Mouse (Mus musculus) heart, embryonic 10.5 days (tissue): ENCODE results near the gene 9230112D13Rik. TPM values are rescaled to one million over a fixed set of nuclear protein-coding genes. Genes with fewer than 3 reads are reported as not detected.
A peak's percentile ranks its signal among the peaks of the same experiment; 100 is the strongest.

Experiments used
- DNase-seq: peaks from one replicate; pipeline ENCODE4 v3.0.0-alpha.2; 2017; ENCODE audit warnings: low spot score
- H3K27ac ChIP-seq: fragments of 300-500 bp; sonication (generic); 2 replicates; pipeline ENCODE4 v1.5.1; 2016; ENCODE audit warnings: mild to moderate bottlenecking
- H3K27me3 ChIP-seq: fragments of 300-500 bp; sonication (generic); 2 replicates; pipeline ENCODE4 v1.6.1; 2016; ENCODE audit warnings: mild to moderate bottlenecking; ENCODE audit not compliant: poor library complexity, insufficient read depth, severe bottlenecking
- H3K36me3 ChIP-seq: fragments of 300-500 bp; sonication (generic); 2 replicates; pipeline ENCODE4 v1.6.1; 2016; ENCODE audit warnings: mild to moderate bottlenecking, moderate library complexity
- H3K4me1 ChIP-seq: fragments of 300-500 bp; sonication (generic); 2 replicates; pipeline ENCODE4 v1.6.1; 2016; ENCODE audit warnings: mild to moderate bottlenecking
- H3K4me3 ChIP-seq: fragments of 300-500 bp; sonication (generic); 2 replicates; pipeline ENCODE4 v1.5.1; 2016; ENCODE audit warnings: mild to moderate bottlenecking, moderate library complexity
- H3K9me3 ChIP-seq: fragments of 300-500 bp; sonication (generic); 2 replicates; pipeline ENCODE4 v1.6.1; 2016; ENCODE audit warnings: mild to moderate bottlenecking, moderate library complexity
- WGBS: fragments of 180-500 bp; shearing (Covaris S2); methylation state at CpG from one replicate; pipeline ENCODE4 v1.1.7; 2016; 5-methylcytosine and 5-hydroxymethylcytosine counted together
- polyA plus RNA-seq: library from polyadenylated mRNA; unstranded; fragments of >200 nt; fragmentation: Nextera tagmentation; extraction: Ambion mirVana; gene quantifications from 2 replicates; pipeline ENCODE4 v1.2.1, GENCODE M21; 2016

The 9230112D13Rik gene
- polyA plus RNA-seq: not detected in 2 replicates

DNA sequence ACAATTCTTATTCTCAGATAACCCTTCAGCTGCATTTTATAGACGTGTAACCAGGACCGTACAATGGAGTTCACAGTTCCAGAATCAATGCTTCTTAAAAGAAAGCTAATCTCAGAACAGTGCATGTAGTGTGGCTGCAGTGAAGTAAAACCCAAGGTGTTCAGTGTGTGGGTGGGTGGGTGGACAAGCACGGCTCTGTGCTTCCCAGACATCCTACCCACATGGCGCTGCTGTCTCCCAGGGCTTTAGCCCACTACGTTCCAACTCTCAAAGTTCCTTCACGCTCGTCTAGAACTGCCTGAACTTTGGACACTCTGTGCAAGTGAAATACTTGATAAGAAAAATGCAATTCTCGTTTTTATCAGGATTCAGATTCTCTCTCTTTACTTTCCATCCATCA lies at the start of gene 9230112D13Rik:
Gene 9230112D13Rik, minus strand, starts transcription at position 101 of the 400 bp plus-strand sequence.
- Histone ChIP-seq H3K27ac (no peak within 1 kb of the TSS), H3K36me3 (0 out of 2 replicates have a peak, but pooled peaks cover 3% of the 10 kb centered on the region), H3K4me1 (0 out of 2 replicates have a peak, but pooled peaks cover 6% of the 10 kb centered on the region), H3K27me3 (no peaks in the 10 kb centered on the region), H3K9me3 (no peaks in the 10 kb centered on the region), H3K4me3 (no peak within 1 kb of the TSS)
- DNase-seq: no peak
- WGBS: 74% methylated on average over 8 of the region's 8 CpGs

DNA sequence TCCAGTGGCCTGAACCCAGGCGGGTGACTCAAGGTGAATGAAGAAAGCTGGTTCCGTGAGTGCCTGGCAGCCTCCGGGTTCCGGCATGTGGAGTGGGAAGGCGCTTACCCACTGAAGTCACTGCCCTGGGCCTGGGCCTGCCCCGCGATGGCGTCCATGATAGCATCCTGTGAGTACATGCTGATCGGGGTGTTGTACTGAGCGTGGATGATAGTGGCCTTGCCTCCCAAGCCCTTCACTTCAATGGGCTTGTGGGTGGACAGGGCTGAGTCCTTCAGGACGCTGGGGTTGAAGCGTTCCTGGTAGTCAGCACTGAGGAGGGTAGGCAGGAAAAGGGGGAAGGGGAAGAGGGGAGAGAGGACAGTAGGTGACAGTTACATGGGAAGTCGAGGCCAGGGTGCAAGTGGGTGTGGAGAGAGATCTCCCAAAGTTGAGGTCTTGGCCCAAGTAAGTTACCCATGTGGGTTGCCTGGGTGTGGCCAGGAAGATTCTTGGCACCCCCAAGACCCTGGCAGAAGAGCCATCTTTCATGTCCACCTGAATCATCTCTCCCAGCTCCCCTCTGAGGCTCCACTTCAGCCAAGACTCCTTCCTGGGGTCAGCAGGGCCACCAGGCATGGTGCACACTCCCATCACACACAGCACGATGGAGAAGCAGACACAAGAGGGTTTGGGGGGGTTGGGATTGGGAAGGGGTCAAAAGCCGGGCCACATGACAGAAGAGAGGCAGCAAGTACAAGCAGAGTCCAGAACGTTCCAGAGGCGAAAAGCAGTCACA lies 49.2 kb upstream of the 9230112D13Rik start:
- WGBS: 79% methylated on average over 17 of the region's 17 CpGs
- Histone ChIP-seq H3K27me3 (no peaks in the 10 kb centered on the region), H3K9me3 (no peaks in the 10 kb centered on the region), H3K4me3 (no peak overlapping the region), H3K36me3 (peaks cover 23% of the 10 kb centered on the region), H3K27ac (peak overlapping the region; percentile 88; the same call in 1 of the 2 replicates), H3K4me1 (peaks cover 72% of the 10 kb centered on the region)
- DNase-seq: no peak

DNA sequence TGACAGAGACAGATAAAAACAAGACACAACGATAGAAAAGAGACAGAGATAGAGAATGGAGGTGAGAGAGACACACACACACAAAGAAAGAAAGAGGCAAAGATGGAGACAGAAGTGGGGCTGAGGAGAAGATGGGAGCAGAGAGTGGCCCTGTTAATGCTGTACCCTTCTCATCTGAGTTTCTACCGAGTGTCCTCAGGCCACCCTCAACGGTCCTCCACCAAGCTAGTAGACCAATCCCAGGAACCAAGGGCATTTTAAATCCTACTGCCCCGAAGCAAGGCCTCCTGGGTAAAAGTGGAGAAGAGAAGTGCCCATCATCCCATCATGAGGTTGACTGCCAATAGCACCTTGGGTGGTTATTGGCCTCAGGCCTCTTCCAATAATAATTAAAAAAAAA lies 48.3 kb upstream of the 9230112D13Rik start:
- no peaks in the 10 kb centered on the region for H3K9me3 ChIP-seq
- peaks cover 74% of the 10 kb centered on the region for H3K4me1 ChIP-seq
- WGBS: 80% methylated on average over 4 of the region's 4 CpGs
- DNase-seq: no peak
- H3K36me3 ChIP-seq: peaks cover 14% of the 10 kb centered on the region
- H3K4me3 ChIP-seq: no peak overlapping the region
- no peak overlapping the region for H3K27ac ChIP-seq
- no peaks in the 10 kb centered on the region for H3K27me3 ChIP-seq

DNA sequence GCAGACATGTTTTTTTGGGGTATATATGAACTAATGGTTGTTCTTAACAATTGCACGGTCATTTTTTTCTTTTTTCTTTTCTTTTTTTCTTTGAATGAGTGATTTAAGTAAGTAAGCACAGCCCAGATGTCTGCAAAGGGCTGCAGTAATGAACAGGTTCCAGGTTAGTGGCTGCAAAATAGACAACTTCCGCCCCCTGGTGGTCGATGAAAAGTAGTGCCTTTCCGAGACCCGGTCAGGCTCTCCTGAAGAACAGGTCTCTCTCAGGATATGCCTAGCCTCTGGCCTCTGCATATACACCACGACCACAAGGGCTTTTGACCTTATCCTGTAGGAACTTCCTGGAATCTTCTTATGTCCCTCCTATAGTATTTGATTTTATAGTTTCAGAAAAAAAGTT lies 47.7 kb upstream of the 9230112D13Rik start:
- 2% methylated on average over 6 of the region's 6 CpGs for WGBS
- no peak overlapping the region; the same call in 1 of the 2 replicates for H3K27ac ChIP-seq
- H3K4me1 ChIP-seq: peaks cover 78% of the 10 kb centered on the region
- 0 out of 2 replicates have a peak overlapping the region, but pooled peaks have one; percentile 37 for H3K4me3 ChIP-seq
- no peak for DNase-seq
- H3K36me3 ChIP-seq: peaks cover 8% of the 10 kb centered on the region
- no peaks in the 10 kb centered on the region for H3K27me3 ChIP-seq
- H3K9me3 ChIP-seq: no peaks in the 10 kb centered on the region

DNA sequence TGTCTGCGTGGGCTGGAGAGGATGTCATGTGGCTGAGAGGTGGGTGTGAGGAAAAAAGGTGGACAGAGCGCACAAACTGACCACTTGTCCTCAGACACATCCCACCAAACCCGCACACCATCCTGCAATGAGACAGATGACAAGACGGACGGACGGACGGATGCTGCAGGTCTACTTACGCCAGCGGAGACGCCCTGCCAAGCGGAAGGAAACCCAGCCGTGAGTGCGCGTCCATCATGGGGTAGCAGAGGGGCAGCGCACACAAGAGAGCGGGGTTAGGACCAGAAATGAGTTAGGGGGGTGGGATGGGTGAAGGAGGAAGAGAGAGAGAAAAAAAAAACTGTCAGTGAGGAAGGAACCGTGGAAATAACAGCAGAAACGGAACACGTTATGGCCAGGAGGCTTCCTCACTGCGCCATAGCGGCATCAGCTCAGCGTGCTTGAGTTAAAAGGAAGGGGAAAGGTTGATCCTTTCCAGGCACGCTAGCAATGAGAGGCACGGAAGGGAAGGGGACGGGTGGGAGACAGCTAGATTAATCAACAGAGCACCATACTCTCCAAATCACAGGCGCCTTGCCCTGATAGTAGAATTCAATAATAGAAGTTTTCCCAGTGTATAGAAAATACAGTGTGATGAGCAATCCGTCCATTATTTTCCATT lies 47.1 kb upstream of the 9230112D13Rik start:
- Histone ChIP-seq H3K27me3 (no peaks in the 10 kb centered on the region), H3K27ac (peak overlapping the region; percentile 72; the same call in 1 of the 2 replicates), H3K36me3 (peaks cover 1% of the 10 kb centered on the region; the same call in 1 of the 2 replicates), H3K4me3 (peak overlapping the region; percentile 37), H3K4me1 (peaks cover 85% of the 10 kb centered on the region), H3K9me3 (no peaks in the 10 kb centered on the region)
- no peak for DNase-seq
- 28% methylated on average over 27 of the region's 27 CpGs for WGBS

DNA sequence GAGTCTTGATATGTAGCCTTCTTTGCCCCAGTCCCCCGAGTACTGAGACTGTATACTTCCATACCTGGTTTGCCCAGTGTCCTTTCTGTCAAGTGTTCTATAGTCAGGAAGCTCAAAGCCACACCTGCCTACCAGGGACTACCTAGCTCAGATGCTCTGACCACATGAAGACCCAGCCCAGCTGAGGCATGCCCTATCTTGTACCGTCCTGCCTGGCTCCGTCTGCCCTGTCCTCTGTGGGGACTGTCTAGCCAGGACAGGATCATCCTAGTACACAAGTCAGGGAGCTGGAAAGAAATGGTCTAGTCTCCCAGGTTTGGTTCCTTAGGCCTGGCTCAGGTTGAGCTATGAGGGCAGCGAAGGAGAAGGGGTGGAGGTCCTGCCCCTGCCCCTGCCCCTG lies 46.0 kb upstream of the 9230112D13Rik start:
- Histone ChIP-seq H3K4me1 (peaks cover 81% of the 10 kb centered on the region), H3K27ac (peak overlapping the region; percentile 72; the same call in 1 of the 2 replicates), H3K9me3 (no peaks in the 10 kb centered on the region), H3K27me3 (no peaks in the 10 kb centered on the region), H3K36me3 (peaks cover 2% of the 10 kb centered on the region; the same call in 1 of the 2 replicates), H3K4me3 (no peak overlapping the region)
- DNase-seq: no peak
- 61% methylated on average over 4 of the region's 4 CpGs for WGBS

DNA sequence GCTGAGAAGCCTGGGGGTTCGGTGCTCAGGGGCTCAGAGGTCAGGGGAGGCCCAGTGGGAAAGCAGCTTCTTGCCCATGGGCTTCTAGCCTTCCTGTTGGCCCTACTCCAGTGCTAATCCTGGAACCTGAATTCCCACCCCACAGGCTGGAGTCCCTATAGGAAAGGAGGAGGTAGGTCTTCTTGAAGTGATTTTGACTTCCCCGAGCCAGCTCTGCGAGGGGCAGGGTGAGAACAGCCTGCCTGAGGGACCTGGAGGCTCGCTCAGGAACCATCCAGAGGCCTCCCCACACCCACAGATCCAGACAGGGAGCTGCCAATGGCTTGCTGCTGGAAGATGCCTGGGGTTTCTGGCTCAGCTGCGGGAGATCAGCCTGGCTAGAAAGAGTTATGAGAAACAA lies 45.1 kb upstream of the 9230112D13Rik start:
- Histone ChIP-seq H3K9me3 (no peaks in the 10 kb centered on the region), H3K27ac (peak overlapping the region; percentile 38), H3K27me3 (no peaks in the 10 kb centered on the region), H3K4me1 (peaks cover 75% of the 10 kb centered on the region), H3K4me3 (no peak overlapping the region), H3K36me3 (peaks cover 2% of the 10 kb centered on the region; the same call in 1 of the 2 replicates)
- 40% methylated on average over 5 of the region's 5 CpGs for WGBS
- no peak for DNase-seq

DNA sequence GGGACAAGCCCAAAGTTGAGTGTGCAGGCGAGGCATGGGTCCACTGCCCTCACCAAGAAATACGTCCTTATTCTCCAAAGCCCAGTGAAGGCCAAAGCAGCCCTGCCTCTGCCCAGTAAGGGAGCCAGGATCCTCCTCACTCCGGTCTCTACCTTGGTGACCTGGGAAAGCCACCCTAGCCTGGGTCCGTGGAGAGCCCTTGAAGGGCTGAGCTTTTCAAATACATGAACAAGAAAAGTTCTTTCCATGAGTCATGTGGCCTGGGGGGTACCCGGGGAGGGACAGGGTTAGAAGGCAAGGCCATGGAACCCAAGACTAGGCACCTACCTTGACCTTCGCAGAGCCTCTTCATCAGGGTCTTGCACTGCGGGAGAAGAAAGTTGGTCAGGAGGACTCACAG lies 43.9 kb upstream of the 9230112D13Rik start:
- Histone ChIP-seq H3K9me3 (no peaks in the 10 kb centered on the region), H3K27ac (peak overlapping the region; percentile 56; the same call in 1 of the 2 replicates), H3K4me1 (peaks cover 77% of the 10 kb centered on the region), H3K36me3 (peaks cover 12% of the 10 kb centered on the region; the same call in 1 of the 2 replicates), H3K4me3 (no peak overlapping the region), H3K27me3 (no peaks in the 10 kb centered on the region)
- WGBS: 87% methylated on average over 7 of the region's 7 CpGs
- DNase-seq: no peak

DNA sequence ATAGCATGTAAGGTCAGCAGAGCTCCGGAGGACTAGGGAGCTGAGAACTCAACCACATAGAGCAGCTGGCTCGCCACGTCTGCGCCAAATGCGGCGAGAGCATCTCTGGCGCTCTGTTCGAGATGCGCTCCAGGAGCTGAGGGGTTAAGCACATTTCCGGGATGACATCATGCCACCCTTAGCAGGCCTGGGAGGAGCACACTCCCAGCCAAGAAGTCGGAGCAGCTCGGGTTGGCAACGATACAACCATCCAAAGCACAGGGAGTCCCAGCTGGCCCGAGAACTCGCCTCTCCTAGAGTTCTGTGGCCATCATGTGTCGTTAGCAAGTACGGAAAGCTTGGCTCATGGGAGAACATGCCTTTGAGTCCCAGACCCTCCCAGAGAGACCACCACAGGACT lies 43.1 kb upstream of the 9230112D13Rik start:
- WGBS: 66% methylated on average over 17 of the region's 17 CpGs
- DNase-seq: no peak
- Histone ChIP-seq H3K4me1 (peaks cover 73% of the 10 kb centered on the region), H3K36me3 (peaks cover 20% of the 10 kb centered on the region; the same call in 1 of the 2 replicates), H3K27ac (peak overlapping the region; percentile 56; the same call in 1 of the 2 replicates), H3K4me3 (no peak overlapping the region), H3K27me3 (no peaks in the 10 kb centered on the region), H3K9me3 (no peaks in the 10 kb centered on the region)

DNA sequence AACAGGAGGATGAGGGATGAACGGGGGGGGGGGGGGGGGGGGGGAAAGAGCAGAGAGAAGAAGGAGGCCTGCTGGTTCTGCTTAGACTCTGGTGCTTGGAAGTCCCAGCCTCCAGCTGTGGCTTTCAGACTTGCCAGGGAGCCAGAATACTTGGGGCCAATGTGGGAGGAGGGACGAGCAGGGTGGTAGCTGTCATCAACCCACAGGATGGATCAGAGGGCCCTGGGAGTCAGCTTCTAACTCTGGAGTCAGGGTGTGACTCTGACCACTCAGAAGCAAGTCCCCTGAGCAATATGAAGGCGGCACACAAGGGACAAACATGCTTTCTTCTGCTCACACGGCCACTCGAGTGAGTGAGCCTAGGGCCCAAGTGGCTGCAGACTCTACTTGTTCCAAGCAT lies 42.0 kb upstream of the 9230112D13Rik start:
- DNase-seq: no peak
- Histone ChIP-seq H3K27ac (peak overlapping the region; percentile 52; the same call in 1 of the 2 replicates), H3K36me3 (peaks cover 30% of the 10 kb centered on the region), H3K9me3 (no peaks in the 10 kb centered on the region), H3K4me3 (no peak overlapping the region), H3K4me1 (peaks cover 73% of the 10 kb centered on the region), H3K27me3 (no peaks in the 10 kb centered on the region)
- 67% methylated on average over 5 of the region's 5 CpGs for WGBS

DNA sequence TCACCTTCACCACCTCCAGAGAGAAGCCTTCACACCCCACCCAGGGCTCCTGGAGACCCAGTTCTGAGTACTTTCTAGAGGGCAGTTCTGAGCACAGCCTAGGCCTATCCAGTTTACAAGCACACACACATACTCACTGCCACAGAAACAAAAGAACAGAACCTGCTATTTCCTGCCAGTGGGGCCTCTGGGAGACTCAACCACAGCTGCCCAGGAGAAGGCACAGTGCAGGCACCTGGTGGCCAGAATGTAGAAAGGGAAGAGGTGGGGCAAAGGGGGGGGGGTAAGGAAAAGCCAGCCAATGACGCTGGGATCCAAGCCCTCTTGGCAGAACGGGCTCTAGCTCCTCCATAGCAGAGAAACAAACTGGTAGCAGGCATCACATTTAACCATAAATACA lies 39.8 kb upstream of the 9230112D13Rik start:
- Histone ChIP-seq H3K4me3 (no peak overlapping the region), H3K4me1 (peaks cover 53% of the 10 kb centered on the region), H3K9me3 (no peaks in the 10 kb centered on the region), H3K27ac (peak overlapping the region; percentile 31), H3K36me3 (peaks cover 48% of the 10 kb centered on the region), H3K27me3 (no peaks in the 10 kb centered on the region)
- 12% methylated on average over 2 of the region's 2 CpGs for WGBS
- no peak for DNase-seq

DNA sequence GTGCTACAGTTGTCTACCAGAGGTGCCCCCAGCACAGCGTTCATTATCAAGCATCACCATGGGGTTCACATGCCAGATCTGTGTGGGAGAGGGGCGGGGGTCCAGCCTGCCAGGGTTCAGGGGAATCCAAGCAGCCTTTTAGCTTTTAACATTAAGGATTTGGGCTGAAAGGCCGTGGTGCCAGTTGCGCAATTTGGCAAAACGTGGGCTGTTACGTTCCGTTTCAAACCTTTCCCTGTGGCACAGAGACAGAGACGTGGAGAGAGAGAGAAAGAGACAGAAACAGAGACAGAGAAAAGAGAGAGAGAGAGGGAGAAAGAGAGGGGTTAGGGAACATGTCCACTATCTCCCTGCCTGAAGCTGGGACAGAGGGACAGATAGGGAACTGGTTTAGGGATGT lies 39.0 kb upstream of the 9230112D13Rik start:
- Histone ChIP-seq H3K36me3 (peaks cover 49% of the 10 kb centered on the region), H3K9me3 (no peaks in the 10 kb centered on the region), H3K4me3 (no peak overlapping the region), H3K27ac (peak overlapping the region; percentile 31; the same call in 1 of the 2 replicates), H3K27me3 (no peaks in the 10 kb centered on the region), H3K4me1 (peaks cover 45% of the 10 kb centered on the region)
- DNase-seq: no peak
- 85% methylated on average over 8 of the region's 8 CpGs for WGBS

DNA sequence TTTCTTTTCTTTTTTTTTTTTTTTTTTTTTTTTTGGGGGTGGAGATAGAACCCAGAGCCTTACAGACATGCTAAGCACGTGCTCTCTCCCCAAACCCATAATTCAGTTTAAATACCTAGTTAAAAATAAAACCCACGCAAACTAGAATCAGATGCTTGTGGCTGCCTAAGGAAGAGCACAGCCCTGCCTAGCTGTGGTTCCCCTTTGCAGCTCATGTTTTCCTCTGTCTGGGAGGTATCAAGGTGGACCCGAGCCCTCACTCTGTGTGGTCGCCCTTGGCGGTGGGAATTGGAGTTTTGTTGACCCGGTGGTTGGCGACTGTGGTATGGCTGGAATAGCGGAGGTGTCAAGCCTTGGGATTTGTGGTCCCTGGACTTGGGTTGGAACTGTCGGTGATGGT lies 36.3 kb upstream of the 9230112D13Rik start:
- Histone ChIP-seq H3K27me3 (no peaks in the 10 kb centered on the region), H3K4me3 (no peak overlapping the region), H3K36me3 (peaks cover 69% of the 10 kb centered on the region), H3K4me1 (peaks cover 29% of the 10 kb centered on the region), H3K27ac (no peak overlapping the region), H3K9me3 (no peaks in the 10 kb centered on the region)
- 85% methylated on average over 9 of the region's 9 CpGs for WGBS
- no peak for DNase-seq
